ENCODE assay signal across 8 mouse cellular contexts in genomic region chr10:113027300-113027699, GRCm38 (mm10).
DNase-seq lines count a peak whose midpoint lies in the region; ATAC-seq and TF ChIP-seq lines count a peak whose summit lies in the region.

No protein-coding gene starts in this region.

- H3K4me3 ChIP-seq in hindbrain, postnatal 0 days (ENCODE audit: low read length): no peak overlapping the region
- no peak overlapping the region for H3K4me3 ChIP-seq in hindbrain, embryonic 13.5 days
- no peak overlapping the region for H3K4me3 ChIP-seq in neural tube, embryonic 15.5 days (replicated peaks)

- no peaks in the 10 kb centered on the region for H3K36me3 ChIP-seq in hindbrain, postnatal 0 days (ENCODE audit: insufficient read depth, low read length)
- no peaks in the 10 kb centered on the region for H3K36me3 ChIP-seq in hindbrain, embryonic 13.5 days
- no peaks in the 10 kb centered on the region for H3K36me3 ChIP-seq in splenic B cell, adult 2 months (ENCODE audit: control insufficient read depth, insufficient read depth, low read length, poor library complexity, severe bottlenecking)
- H3K36me3 ChIP-seq in neural tube, embryonic 15.5 days: no peaks in the 10 kb centered on the region

- H3K4me1 ChIP-seq in hindbrain, postnatal 0 days (ENCODE audit: insufficient read depth, low read length): no peaks in the 10 kb centered on the region
- H3K4me1 ChIP-seq in hindbrain, embryonic 13.5 days (replicated peaks): no peaks in the 10 kb centered on the region
- H3K4me1 ChIP-seq in neural tube, embryonic 15.5 days: no peaks in the 10 kb centered on the region

- TF ChIP-seq CTCF in hindbrain, postnatal 0 days (IDR thresholded peaks at IDR 0.05; ENCODE audit: low read depth): peak; percentile 71

- H3K27ac ChIP-seq in hindbrain, postnatal 0 days: no peak overlapping the region
- no peak overlapping the region for H3K27ac ChIP-seq in hindbrain, embryonic 13.5 days
- H3K27ac ChIP-seq in neural tube, embryonic 15.5 days (replicated peaks): no peak overlapping the region

- DNase-seq in hindbrain, postnatal 0 days (ENCODE audit: low spot score): peak; percentile 85
- peak; percentile 49 for DNase-seq in 416B (ENCODE audit: low read depth)
- peak; percentile 81 for DNase-seq in NIH3T3 (ENCODE audit: low read depth)
- peak; percentile 57 for DNase-seq in forelimb bud, embryonic 11.5 days (ENCODE audit: low read depth, low spot score)
- DNase-seq in splenic B cell, adult 2 months (ENCODE audit: low read depth, low spot score): peak; percentile 0
- DNase-seq in B cell, adult 2 months: no peak

- no peak for ATAC-seq in hindbrain, postnatal 0 days
- no peak for ATAC-seq in hindbrain, embryonic 13.5 days (ENCODE audit: low FRiP score)
- ATAC-seq in neural tube, embryonic 15.5 days (ENCODE audit: low FRiP score): no peak

- no peaks in the 10 kb centered on the region for H3K9me3 ChIP-seq in hindbrain, postnatal 0 days (ENCODE audit: low read length)
- H3K9me3 ChIP-seq in hindbrain, embryonic 13.5 days: no peaks in the 10 kb centered on the region
- no peaks in the 10 kb centered on the region for H3K9me3 ChIP-seq in neural tube, embryonic 15.5 days (replicated peaks)

- no peak overlapping the region for H3K4me2 ChIP-seq in hindbrain, postnatal 0 days (ENCODE audit: low read depth, low read length)
- no peak overlapping the region for H3K4me2 ChIP-seq in hindbrain, embryonic 13.5 days
- H3K4me2 ChIP-seq in neural tube, embryonic 15.5 days: no peak overlapping the region

- H3K9ac ChIP-seq in hindbrain, postnatal 0 days (replicated peaks; ENCODE audit: low read length): no peak overlapping the region
- H3K9ac ChIP-seq in hindbrain, embryonic 13.5 days: no peak overlapping the region
- H3K9ac ChIP-seq in neural tube, embryonic 15.5 days (replicated peaks): no peak overlapping the region

- no peaks in the 10 kb centered on the region for H3K27me3 ChIP-seq in hindbrain, postnatal 0 days (ENCODE audit: insufficient read depth, low read length)
- no peaks in the 10 kb centered on the region for H3K27me3 ChIP-seq in hindbrain, embryonic 13.5 days
- H3K27me3 ChIP-seq in splenic B cell, adult 2 months (ENCODE audit: control insufficient read depth, insufficient read depth, low read length, poor library complexity, severe bottlenecking): no peaks in the 10 kb centered on the region
- H3K27me3 ChIP-seq in neural tube, embryonic 15.5 days (replicated peaks): no peaks in the 10 kb centered on the region

- WGBS in hindbrain, postnatal 0 days: 12% methylated on average over 5 of the region's 5 CpGs
- 14% methylated on average over 5 of the region's 5 CpGs for WGBS in hindbrain, embryonic 13.5 days
- 8% methylated on average over 5 of the region's 5 CpGs for WGBS in neural tube, embryonic 15.5 days

Comparison
In these comparisons a context has a peak if more than half of its experiments do, and no peak if none do; other contexts are left out.
1. DNase-seq: peak in hindbrain, postnatal 0 days (single experiment), 416B (single experiment), NIH3T3 (single experiment), forelimb bud, embryonic 11.5 days (single experiment) and splenic B cell, adult 2 months (single experiment); none in B cell, adult 2 months (0 of 2).